In the genomic region with DNA sequence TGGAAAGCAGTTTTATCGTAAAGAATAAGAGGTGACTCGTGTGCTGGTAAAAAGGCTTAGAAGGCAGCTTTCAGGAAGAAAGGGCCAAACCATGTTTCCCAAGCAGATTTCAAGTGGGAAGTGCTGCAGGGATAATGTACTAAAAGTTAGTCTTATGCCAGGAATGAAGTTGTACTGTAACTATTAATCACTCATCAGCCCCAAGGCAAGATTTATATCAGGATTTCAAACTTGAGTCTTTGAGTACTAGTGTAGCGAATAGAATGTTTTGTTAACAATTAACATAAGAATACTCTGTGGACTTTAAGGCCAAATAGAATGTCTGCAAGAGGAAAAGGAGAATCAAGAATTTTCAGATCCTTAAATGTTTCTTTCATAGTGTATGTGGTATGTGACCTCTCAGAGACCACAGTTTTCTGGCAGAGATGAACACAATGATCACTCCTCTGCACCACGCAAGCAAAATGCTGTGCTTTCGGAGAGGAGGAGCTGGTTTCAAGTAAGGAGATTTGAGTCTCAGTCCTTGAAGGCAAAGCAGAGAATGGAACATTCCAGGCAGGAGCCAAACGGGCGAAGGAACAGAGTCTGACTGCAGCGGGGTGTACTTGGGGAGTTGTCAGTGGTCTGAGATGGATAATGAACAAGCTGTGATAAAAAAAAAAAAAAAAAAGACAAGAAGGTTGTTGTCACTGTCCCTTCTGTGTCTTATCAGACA, we compare ENCODE assay signal across 11 mouse cellular contexts. TPM values are rescaled to one million over a fixed set of nuclear protein-coding genes. Genes with fewer than 3 reads are reported as not detected.
DNase-seq lines count a peak whose midpoint lies in the region; ATAC-seq and TF ChIP-seq lines count a peak whose summit lies in the region.
"Had no signal": no experiment of that assay in that cellular context is flagged by ENCODE, and none has a peak within 500 bp of the region (broad histone marks: within the 10 kb centered on the region; RNA-seq: fewer than 3 reads in every experiment).

No protein-coding gene starts in this region.

- no peak for TF ChIP-seq CTCF in lung, adult 2 months (IDR thresholded peaks at IDR 0.05; ENCODE audit: insufficient read depth, low read length)

- no peak overlapping the region for H3K4me3 ChIP-seq in lung, adult 2 months (replicated peaks; ENCODE audit: extremely low read depth, low read depth, low read length)
- H3K4me3 ChIP-seq in kidney, embryonic 16.5 days (ENCODE audit: low read length), result no peak overlapping the region
- H3K4me3 ChIP-seq: limb, embryonic 13.5 days; midbrain, embryonic 13.5 days had no signal

- H3K27ac ChIP-seq in kidney, embryonic 16.5 days (ENCODE audit: low read length), result peak overlapping the region; percentile 88
- H3K27ac ChIP-seq: limb, embryonic 13.5 days; midbrain, embryonic 13.5 days had no signal

- H3K9me3 ChIP-seq in kidney, embryonic 16.5 days (ENCODE audit: low read length), result no peaks in the 10 kb centered on the region
- H3K9me3 ChIP-seq: limb, embryonic 13.5 days; midbrain, embryonic 13.5 days had no signal

- no peaks in the 10 kb centered on the region; the same call in 1 of the 2 replicates for H3K4me1 ChIP-seq in lung, adult 2 months (ENCODE audit: control insufficient read depth, insufficient read depth, low read length)
- peaks cover 7% of the 10 kb centered on the region for H3K4me1 ChIP-seq in kidney, embryonic 16.5 days (ENCODE audit: insufficient read depth, low read length)
- H3K4me1 ChIP-seq: limb, embryonic 13.5 days had no signal

- no peaks in the 10 kb centered on the region for H3K36me3 ChIP-seq in kidney, embryonic 16.5 days (ENCODE audit: insufficient read depth, low read length)
- H3K36me3 ChIP-seq: limb, embryonic 13.5 days; midbrain, embryonic 13.5 days had no signal

- no peaks in the 10 kb centered on the region for H3K27me3 ChIP-seq in kidney, embryonic 16.5 days (ENCODE audit: insufficient read depth, low read length)
- H3K27me3 ChIP-seq: limb, embryonic 13.5 days; midbrain, embryonic 13.5 days had no signal

- WGBS in lung, adult 2 months, result 55% methylated on average over 8 of the region's 8 CpGs
- 44% methylated on average over 8 of the region's 8 CpGs for WGBS in kidney, embryonic 16.5 days

- no peak overlapping the region for H3K9ac ChIP-seq in kidney, embryonic 16.5 days (replicated peaks; ENCODE audit: low read length)
- H3K9ac ChIP-seq: limb, embryonic 13.5 days; midbrain, embryonic 13.5 days had no signal

- peak; percentile 11 for DNase-seq in lung, postnatal 10 days
- DNase-seq in lung, adult 2 months, result no peak
- DNase-seq in fibroblast of lung, adult 2 months (ENCODE audit: low read depth), result peak; percentile 5
- peak; percentile 81 for DNase-seq in testis, postnatal 14 days (ENCODE audit: low spot score)
- DNase-seq in frontal cortex, postnatal 10 days (ENCODE audit: low spot score in 2 of 2), result no peak
- DNase-seq in T-cell, adult 2 months (ENCODE audit: low spot score), result no peak
- DNase-seq: adrenal gland, postnatal 10 days; thymus, adult 2 months had no signal

- peak; percentile 57 for ATAC-seq in kidney, embryonic 16.5 days (ENCODE audit: low FRiP score, low TSS enrichment)
- ATAC-seq: midbrain, embryonic 13.5 days had no signal

- H3K4me2 ChIP-seq in kidney, embryonic 16.5 days (replicated peaks; ENCODE audit: low read depth, low read length), result 0 out of 2 replicates have a peak overlapping the region, but pooled peaks have one; percentile 26
- H3K4me2 ChIP-seq: limb, embryonic 13.5 days; midbrain, embryonic 13.5 days had no signal

- TF ChIP-seq POLR2A in lung, adult 2 months (IDR thresholded peaks at IDR 0.05; ENCODE audit: borderline replicate concordance, extremely low read depth, low read depth, low read length), result no peak

RNA-seq across cellular contexts. Expression of gene Fam129a, which starts 21.9 kb away (rescaled TPM):
- polyA plus RNA-seq in lung, adult 2 months (2012; rRNA removed), result 14.7 and 22.4 TPM in 2 replicates
- 11.1 and 11.8 TPM in 2 replicates for polyA plus RNA-seq in kidney, embryonic 16.5 days (2015; fragmentation: Nextera tagmentation; extraction: Ambion mirVana)

RNA-seq across cellular contexts. Expression of gene Rnf2, which starts 48.3 kb away (rescaled TPM):
- polyA plus RNA-seq in lung, adult 2 months (2012; rRNA removed), result 9.4 and 12.0 TPM in 2 replicates
- polyA plus RNA-seq in kidney, embryonic 16.5 days (2015; fragmentation: Nextera tagmentation; extraction: Ambion mirVana), result 97.0 and 100 TPM in 2 replicates

Comparison
In these comparisons a context has a peak if more than half of its experiments do, and no peak if none do; other contexts are left out.
1. DNase-seq: peak in lung, postnatal 10 days (single experiment), fibroblast of lung, adult 2 months (single experiment) and testis, postnatal 14 days (single experiment); none in lung, adult 2 months (single experiment), frontal cortex, postnatal 10 days (0 of 2) and T-cell, adult 2 months (single experiment).